Mouse (Mus musculus) spleen, adult 2 months (tissue): Measurements from ENCODE around the gene Chkb.

Experiments
- CTCF ChIP-seq: fragments of 200-500 bp; IDR thresholded peaks from 2 replicates; pipeline ENCODE4 v1.5.1; 2011; ENCODE audit warnings: mild to moderate bottlenecking, inconsistent platforms; ENCODE audit not compliant: insufficient read depth, insufficient read length, insufficient replicate concordance; ENCODE audit errors: extremely low read depth
- POLR2A ChIP-seq: fragments of 200-500 bp; IDR thresholded peaks from 2 replicates; pipeline ENCODE4 v1.6.1; 2011; ENCODE audit warnings: low read depth, low read length, inconsistent platforms

- no peak for TF ChIP-seq POLR2A
- TF ChIP-seq CTCF, result no peak
These were observed 45.5 kb upstream of the Chkb start for GRCm38 (mm10) chr15:89475293-89475600.
